Mouse (Mus musculus): ENCODE results near the gene Borcs8. TPM values are rescaled to one million over a fixed set of nuclear protein-coding genes. Genes with fewer than 3 reads are reported as not detected.

Gene Borcs8
- polyA plus RNA-seq, 1 experiment from 2014 or later: 49.6 TPM

GRCm38 (mm10) chr8:70181212-70181902 is 42.1 kb downstream of the Borcs8 start:
- Histone ChIP-seq H3K9me3 (ENCODE audit: control insufficient read depth, low read length) (no peaks in the 10 kb centered on the region), H3K36me3 (ENCODE audit: control insufficient read depth, insufficient read depth, low read length) (peaks cover 42% of the 10 kb centered on the region), H3K27me3 (ENCODE audit: control insufficient read depth, insufficient read depth, low read length) (no peaks in the 10 kb centered on the region), H3K4me3 (ENCODE audit: low read length) (no peak overlapping the region), H3K9ac (ENCODE audit: low read depth, low read length) (no peak overlapping the region), H3K4me1 (ENCODE audit: control insufficient read depth, insufficient read depth, low read length) (no peaks in the 10 kb centered on the region), H3K27ac (ENCODE audit: low read depth, low read length) (no peak overlapping the region), H3K4me2 (replicated peaks; ENCODE audit: low read depth, low read length) (no peak overlapping the region)
- WGBS: 57% methylated on average over 16 of the region's 16 CpGs
- ATAC-seq (ENCODE audit: low FRiP score, low TSS enrichment): no peak

GRCm38 (mm10) chr8:70181903-70182252 is 42.6 kb downstream of the Borcs8 start:
- WGBS: 33% methylated on average over 2 of the region's 2 CpGs
- Histone ChIP-seq H3K4me3 (ENCODE audit: low read length) (no peak overlapping the region), H3K9ac (ENCODE audit: low read depth, low read length) (no peak overlapping the region), H3K27ac (ENCODE audit: low read depth, low read length) (no peak overlapping the region), H3K36me3 (ENCODE audit: control insufficient read depth, insufficient read depth, low read length) (peaks cover 40% of the 10 kb centered on the region), H3K4me2 (replicated peaks; ENCODE audit: low read depth, low read length) (no peak overlapping the region), H3K9me3 (ENCODE audit: control insufficient read depth, low read length) (no peaks in the 10 kb centered on the region), H3K4me1 (ENCODE audit: control insufficient read depth, insufficient read depth, low read length) (no peaks in the 10 kb centered on the region), H3K27me3 (ENCODE audit: control insufficient read depth, insufficient read depth, low read length) (no peaks in the 10 kb centered on the region)
- ATAC-seq (ENCODE audit: low FRiP score, low TSS enrichment): no peak

- Histone ChIP-seq H3K4me3 (ENCODE audit: low read length) (no peak overlapping the region), H3K9me3 (ENCODE audit: control insufficient read depth, low read length) (no peaks in the 10 kb centered on the region), H3K36me3 (ENCODE audit: control insufficient read depth, insufficient read depth, low read length) (peaks cover 31% of the 10 kb centered on the region), H3K27me3 (ENCODE audit: control insufficient read depth, insufficient read depth, low read length) (no peaks in the 10 kb centered on the region), H3K4me1 (ENCODE audit: control insufficient read depth, insufficient read depth, low read length) (no peaks in the 10 kb centered on the region), H3K27ac (ENCODE audit: low read depth, low read length) (no peak overlapping the region), H3K4me2 (replicated peaks; ENCODE audit: low read depth, low read length) (no peak overlapping the region), H3K9ac (ENCODE audit: low read depth, low read length) (no peak overlapping the region)
- ATAC-seq (ENCODE audit: low FRiP score, low TSS enrichment): no peak
- 92% methylated on average over 4 of the region's 4 CpGs for WGBS
Measured at GRCm38 (mm10) chr8:70183194-70183593, 43.9 kb downstream of the Borcs8 start.

- Histone ChIP-seq H3K4me2 (replicated peaks; ENCODE audit: low read depth, low read length) (no peak overlapping the region), H3K4me3 (ENCODE audit: low read length) (no peak overlapping the region), H3K9ac (ENCODE audit: low read depth, low read length) (no peak overlapping the region), H3K27me3 (ENCODE audit: control insufficient read depth, insufficient read depth, low read length) (no peaks in the 10 kb centered on the region), H3K4me1 (ENCODE audit: control insufficient read depth, insufficient read depth, low read length) (no peaks in the 10 kb centered on the region), H3K9me3 (ENCODE audit: control insufficient read depth, low read length) (no peaks in the 10 kb centered on the region), H3K36me3 (ENCODE audit: control insufficient read depth, insufficient read depth, low read length) (no peaks in the 10 kb centered on the region), H3K27ac (ENCODE audit: low read depth, low read length) (no peak overlapping the region)
- no peak for ATAC-seq (ENCODE audit: low FRiP score, low TSS enrichment)
- WGBS: 74% methylated on average over 7 of the region's 7 CpGs
Measured at GRCm38 (mm10) chr8:70188707-70189106, 49.4 kb downstream of the Borcs8 start.

GRCm38 (mm10) chr8:70193238-70193637 is 53.9 kb downstream of the Borcs8 start:
- no peak overlapping the region for H3K9ac ChIP-seq (ENCODE audit: low read depth, low read length)

GRCm38 (mm10) chr8:70194191-70194590 is 54.9 kb downstream of the Borcs8 start:
- H3K9ac ChIP-seq (ENCODE audit: low read depth, low read length): no peak overlapping the region
- no peak overlapping the region for H3K4me3 ChIP-seq (ENCODE audit: low read length)
- WGBS: 88% methylated on average over 3 of the region's 3 CpGs
- no peaks in the 10 kb centered on the region for H3K4me1 ChIP-seq (ENCODE audit: control insufficient read depth, insufficient read depth, low read length)
- H3K27ac ChIP-seq (ENCODE audit: low read depth, low read length): no peak overlapping the region
- no peaks in the 10 kb centered on the region for H3K27me3 ChIP-seq (ENCODE audit: control insufficient read depth, insufficient read depth, low read length)
- H3K4me2 ChIP-seq (replicated peaks; ENCODE audit: low read depth, low read length): no peak overlapping the region
- H3K36me3 ChIP-seq (ENCODE audit: control insufficient read depth, insufficient read depth, low read length): no peaks in the 10 kb centered on the region
- no peak for ATAC-seq (ENCODE audit: low FRiP score, low TSS enrichment)
- H3K9me3 ChIP-seq (ENCODE audit: control insufficient read depth, low read length): no peaks in the 10 kb centered on the region

More at GRCm38 (mm10) chr8:70193238-70193637, 53.9 kb downstream of the Borcs8 start:
- Histone ChIP-seq H3K9me3 (ENCODE audit: control insufficient read depth, low read length) (no peaks in the 10 kb centered on the region), H3K4me2 (replicated peaks; ENCODE audit: low read depth, low read length) (no peak overlapping the region), H3K4me1 (ENCODE audit: control insufficient read depth, insufficient read depth, low read length) (no peaks in the 10 kb centered on the region), H3K27me3 (ENCODE audit: control insufficient read depth, insufficient read depth, low read length) (no peaks in the 10 kb centered on the region), H3K27ac (ENCODE audit: low read depth, low read length) (no peak overlapping the region), H3K36me3 (ENCODE audit: control insufficient read depth, insufficient read depth, low read length) (no peaks in the 10 kb centered on the region), H3K4me3 (ENCODE audit: low read length) (no peak overlapping the region)
- WGBS: 68% methylated on average over 5 of the region's 5 CpGs
- no peak for ATAC-seq (ENCODE audit: low FRiP score, low TSS enrichment)

- no peak overlapping the region for H3K9ac ChIP-seq (ENCODE audit: low read depth, low read length)
- H3K27ac ChIP-seq (ENCODE audit: low read depth, low read length): no peak overlapping the region
- no peaks in the 10 kb centered on the region for H3K36me3 ChIP-seq (ENCODE audit: control insufficient read depth, insufficient read depth, low read length)
- no peaks in the 10 kb centered on the region for H3K9me3 ChIP-seq (ENCODE audit: control insufficient read depth, low read length)
- H3K4me1 ChIP-seq (ENCODE audit: control insufficient read depth, insufficient read depth, low read length): no peaks in the 10 kb centered on the region
- H3K27me3 ChIP-seq (ENCODE audit: control insufficient read depth, insufficient read depth, low read length): no peaks in the 10 kb centered on the region
- no peak overlapping the region for H3K4me2 ChIP-seq (replicated peaks; ENCODE audit: low read depth, low read length)
- WGBS: 76% methylated on average over 2 of the region's 2 CpGs
- no peak for ATAC-seq (ENCODE audit: low FRiP score, low TSS enrichment)
- no peak overlapping the region for H3K4me3 ChIP-seq (ENCODE audit: low read length)
Measured at GRCm38 (mm10) chr8:70195762-70196161, 56.5 kb downstream of the Borcs8 start.

Small RNAs within 50 kb of the gene (microRNA-seq; reads per million reads assigned to microRNA genes)
- gene Mir7066: not detected

Other genes starting within 250 kb of the Borcs8 start
- 2.7 and 5.1 TPM in 2 replicates for gene Tssk6, start 237.3 kb upstream of the Borcs8 start, polyA plus RNA-seq (2014; fragmentation: Nextera tagmentation; extraction: Ambion mirVana)
- 192 and 272 TPM in 2 replicates for gene Ndufa13, start 236.9 kb upstream of the Borcs8 start, polyA plus RNA-seq (2014; fragmentation: Nextera tagmentation; extraction: Ambion mirVana)
- 1.7 and 3.3 TPM in 2 replicates for gene Yjefn3, start 236.8 kb upstream of the Borcs8 start, polyA plus RNA-seq (2014; fragmentation: Nextera tagmentation; extraction: Ambion mirVana)
- gene Gatad2a, start 143.1 kb upstream of the Borcs8 start, polyA plus RNA-seq (2014; fragmentation: Nextera tagmentation; extraction: Ambion mirVana): 42.1 and 59.0 TPM in 2 replicates
- gene Mau2, start 96.8 kb upstream of the Borcs8 start, polyA plus RNA-seq (2014; fragmentation: Nextera tagmentation; extraction: Ambion mirVana): 36.2 and 58.4 TPM in 2 replicates
- 33.7 and 38.1 TPM in 2 replicates for gene Sugp1, start 96.7 kb upstream of the Borcs8 start, polyA plus RNA-seq (2014; fragmentation: Nextera tagmentation; extraction: Ambion mirVana)
- gene Tm6sf2, start 66.6 kb upstream of the Borcs8 start, polyA plus RNA-seq (2014; fragmentation: Nextera tagmentation; extraction: Ambion mirVana): 0.55 and 0.89 TPM in 2 replicates
- not detected in 2 replicates for gene Hapln4, start 56.0 kb upstream of the Borcs8 start, polyA plus RNA-seq (2014; fragmentation: Nextera tagmentation; extraction: Ambion mirVana)
- gene Ncan, start 18.6 kb upstream of the Borcs8 start, polyA plus RNA-seq (2014; fragmentation: Nextera tagmentation; extraction: Ambion mirVana): 0.07 and 0.19 TPM in 2 replicates
- gene Nr2c2ap, start 8.2 kb upstream of the Borcs8 start, polyA plus RNA-seq (2014; fragmentation: Nextera tagmentation; extraction: Ambion mirVana): 25.5 and 40.7 TPM in 2 replicates
- gene Rfxank, start 345 bp upstream of the Borcs8 start, polyA plus RNA-seq (2014; fragmentation: Nextera tagmentation; extraction: Ambion mirVana): 18.6 and 19.6 TPM in 2 replicates
- 0.30 and 0.97 TPM in 2 replicates for gene Mef2b, start 212 bp downstream of the Borcs8 start, polyA plus RNA-seq (2014; fragmentation: Nextera tagmentation; extraction: Ambion mirVana)
- 43.6 and 47.5 TPM in 2 replicates for gene Tmem161a, start 32.9 kb downstream of the Borcs8 start, polyA plus RNA-seq (2014; fragmentation: Nextera tagmentation; extraction: Ambion mirVana)
- gene Slc25a42, start 72.8 kb downstream of the Borcs8 start, polyA plus RNA-seq (2014; fragmentation: Nextera tagmentation; extraction: Ambion mirVana): 2.1 and 3.0 TPM in 2 replicates
- gene Sugp2, start 94.7 kb downstream of the Borcs8 start, polyA plus RNA-seq (2014; fragmentation: Nextera tagmentation; extraction: Ambion mirVana): 23.7 and 33.0 TPM in 2 replicates
- 23.2 and 24.8 TPM in 2 replicates for gene Armc6, start 95.0 kb downstream of the Borcs8 start, polyA plus RNA-seq (2014; fragmentation: Nextera tagmentation; extraction: Ambion mirVana)
- 54.5 and 70.2 TPM in 2 replicates for gene Homer3, start 143.3 kb downstream of the Borcs8 start, polyA plus RNA-seq (2014; fragmentation: Nextera tagmentation; extraction: Ambion mirVana)
- gene Ddx49, start 163.0 kb downstream of the Borcs8 start, polyA plus RNA-seq (2014; fragmentation: Nextera tagmentation; extraction: Ambion mirVana): 49.9 TPM in 2 replicates
- 322 and 327 TPM in 2 replicates for gene Cope, start 163.0 kb downstream of the Borcs8 start, polyA plus RNA-seq (2014; fragmentation: Nextera tagmentation; extraction: Ambion mirVana)
- 2.3 and 2.6 TPM in 2 replicates for gene Cers1, start 176.3 kb downstream of the Borcs8 start, polyA plus RNA-seq (2014; fragmentation: Nextera tagmentation; extraction: Ambion mirVana)
- gene Gdf1, start 190.3 kb downstream of the Borcs8 start, polyA plus RNA-seq (2014; fragmentation: Nextera tagmentation; extraction: Ambion mirVana): 7.6 and 7.9 TPM in 2 replicates
- 21.8 and 24.2 TPM in 2 replicates for gene Upf1, start 213.8 kb downstream of the Borcs8 start, polyA plus RNA-seq (2014; fragmentation: Nextera tagmentation; extraction: Ambion mirVana)
- gene Comp, start 234.1 kb downstream of the Borcs8 start, polyA plus RNA-seq (2014; fragmentation: Nextera tagmentation; extraction: Ambion mirVana): 0.14 and 0.26 TPM in 2 replicates